Mouse (Mus musculus) natural killer cell, adult 2 months (primary cell): ENCODE results near the gene H2-M10.6.

Source experiments
- DNase-seq, 2 experiments: peaks; one replicate each; pipeline ENCODE4 v3.0.0; 2022; ENCODE audit warnings: low spot score in 2 of 2

The H2-M10.6 gene

GRCm38 (mm10) chr17:36840961-36841445 is 29.0 kb downstream of the H2-M10.6 start:
- no peak for DNase-seq

GRCm38 (mm10) chr17:36843696-36844095 is 31.7 kb downstream of the H2-M10.6 start:
- no peak for DNase-seq

GRCm38 (mm10) chr17:36844286-36844719 is 32.3 kb downstream of the H2-M10.6 start:
- no peak for DNase-seq

GRCm38 (mm10) chr17:36844725-36845124 is 32.8 kb downstream of the H2-M10.6 start:
- DNase-seq = no peak

GRCm38 (mm10) chr17:36848911-36849310 is 36.9 kb downstream of the H2-M10.6 start:
- no peak for DNase-seq

GRCm38 (mm10) chr17:36849992-36850391 is 38.0 kb downstream of the H2-M10.6 start:
- DNase-seq = no peak

GRCm38 (mm10) chr17:36851200-36851599 is 39.2 kb downstream of the H2-M10.6 start:
- DNase-seq = no peak

- DNase-seq = no peak
Measured at GRCm38 (mm10) chr17:36851627-36852026, 39.7 kb downstream of the H2-M10.6 start.

GRCm38 (mm10) chr17:36855484-36855883 is 43.5 kb downstream of the H2-M10.6 start:
- DNase-seq = no peak

GRCm38 (mm10) chr17:36856236-36856635 is 44.3 kb downstream of the H2-M10.6 start:
- no peak for DNase-seq

- no peak for DNase-seq
Measured at GRCm38 (mm10) chr17:36858181-36858580, 46.2 kb downstream of the H2-M10.6 start.

GRCm38 (mm10) chr17:36861680-36862079 is 49.7 kb downstream of the H2-M10.6 start:
- DNase-seq = no peak
